Mouse (Mus musculus) midbrain, embryonic 11.5 days (tissue): ENCODE measurements around the gene Gm19345. TPM values are rescaled to one million over a fixed set of nuclear protein-coding genes. Genes with fewer than 3 reads are reported as not detected.

ENCODE experiments used
- ATAC-seq: fragments of 200-750 bp; cut with Nextera tagmentation; 2 replicates; pipeline ENCODE4 v1.8.0; 2017; ENCODE audit warnings: moderate TSS enrichment, moderate library complexity; ENCODE audit not compliant: low FRiP score
- DNase-seq: peaks from one replicate; pipeline ENCODE4 v3.0.0; 2015; ENCODE audit warnings: low spot score; ENCODE audit errors: missing footprints
- H3K27ac ChIP-seq: fragments of 300-500 bp; sonication (generic); 2 replicates; pipeline ENCODE4 v1.5.1; 2014; ENCODE audit warnings: low read depth, low read length
- H3K27me3 ChIP-seq: fragments of 300-500 bp; sonication (generic); 2 replicates; pipeline ENCODE4 v1.6.1; 2014; ENCODE audit warnings: mild to moderate bottlenecking, low read length, moderate library complexity, mixed read lengths; ENCODE audit not compliant: control insufficient read depth, insufficient read depth
- H3K36me3 ChIP-seq: fragments of 300-500 bp; sonication (generic); 2 replicates; pipeline ENCODE4 v1.6.1; 2014; ENCODE audit warnings: mild to moderate bottlenecking, low read length, moderate library complexity, mixed read lengths; ENCODE audit not compliant: control insufficient read depth, insufficient read depth
- H3K4me1 ChIP-seq: fragments of 300-500 bp; sonication (generic); 2 replicates; pipeline ENCODE4 v1.6.1; 2014; ENCODE audit warnings: low read length; ENCODE audit not compliant: control insufficient read depth, insufficient read depth
- H3K4me2 ChIP-seq: fragments of 300-500 bp; sonication (generic); 2 replicates; pipeline ENCODE4 v1.6.1; 2014; ENCODE audit warnings: mild to moderate bottlenecking, moderate library complexity
- H3K4me3 ChIP-seq: fragments of 300-500 bp; sonication (generic); 2 replicates; pipeline ENCODE4 v1.5.1; 2014; ENCODE audit warnings: low read depth, low read length
- H3K9ac ChIP-seq: fragments of 300-500 bp; sonication (generic); 2 replicates; pipeline ENCODE4 v1.6.1; 2014; ENCODE audit warnings: low read length
- H3K9me3 ChIP-seq: fragments of 300-500 bp; sonication (generic); 2 replicates; pipeline ENCODE4 v1.6.1; 2016; ENCODE audit warnings: low read length; ENCODE audit not compliant: control insufficient read depth
- WGBS: fragments of 180-500 bp; shearing (Covaris S2); extraction: QIAGEN DNeasy Blood & Tissue Kit; methylation state at CpG from one replicate; pipeline ENCODE4 v1.1.7; 2014; 5-methylcytosine and 5-hydroxymethylcytosine counted together
- polyA plus RNA-seq: library from polyadenylated mRNA; unstranded; fragments of >200 nt; fragmentation: Nextera tagmentation; extraction: Ambion mirVana; gene quantifications from 2 replicates; pipeline ENCODE4 v1.2.1, GENCODE M21; 2014

Gene Gm19345
- polyA plus RNA-seq = 0.22 TPM in 1 of 2 replicates, not detected in the other

- peak within 1 kb of the TSS; percentile 39 for H3K4me2 ChIP-seq
- H3K27me3 ChIP-seq = peaks cover 3% of the 10 kb centered on the region; the same call in 1 of the 2 replicates
- peak within 1 kb of the TSS; percentile 40; the same call in 1 of the 2 replicates for H3K9ac ChIP-seq
- peak within 1 kb of the TSS; percentile 12 for H3K4me3 ChIP-seq
- no peaks in the 10 kb centered on the region for H3K4me1 ChIP-seq
- 3% methylated on average over 33 of the region's 33 CpGs for WGBS
- H3K9me3 ChIP-seq = no peaks in the 10 kb centered on the region
- H3K36me3 ChIP-seq = no peaks in the 10 kb centered on the region
- DNase-seq (peak; percentile 86), ATAC-seq (peak; percentile 84)
- no peak within 1 kb of the TSS for H3K27ac ChIP-seq
Measured at GRCm38 (mm10) chr7:19851858-19852570, at the start of gene Gm19345. Gene Gm19345 (plus strand): TSS chr7:19852003.

DNA sequence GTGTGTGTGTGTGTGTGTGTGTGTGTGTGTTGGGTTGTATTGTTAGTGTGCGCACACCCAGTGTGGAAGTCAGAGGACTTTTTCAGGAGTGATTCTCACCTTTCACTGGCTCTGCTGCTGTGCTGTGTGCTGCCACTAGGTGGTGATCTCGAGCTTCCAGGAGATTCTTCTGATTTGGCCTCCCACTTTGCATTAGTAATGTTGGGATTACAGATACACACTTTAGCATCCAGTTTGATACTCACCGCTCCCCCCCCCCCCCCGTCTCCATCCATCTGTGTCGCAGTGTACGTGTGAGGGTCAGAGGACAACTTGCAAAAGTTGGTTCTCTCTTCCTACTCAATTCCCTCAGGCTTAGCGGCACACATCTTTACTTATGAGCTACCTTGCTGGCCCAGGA lies 48.8 kb upstream of the Gm19345 start:
- Histone ChIP-seq H3K27me3 (no peaks in the 10 kb centered on the region), H3K36me3 (no peaks in the 10 kb centered on the region), H3K4me1 (no peaks in the 10 kb centered on the region), H3K27ac (no peak overlapping the region), H3K9me3 (no peaks in the 10 kb centered on the region), H3K9ac (no peak overlapping the region), H3K4me2 (no peak overlapping the region), H3K4me3 (no peak overlapping the region)
- DNase-seq (peak; percentile 96), ATAC-seq (peak; percentile 35; the same call in 1 of the 2 replicates)
- WGBS = 25% methylated on average over 6 of the region's 7 CpGs

DNA sequence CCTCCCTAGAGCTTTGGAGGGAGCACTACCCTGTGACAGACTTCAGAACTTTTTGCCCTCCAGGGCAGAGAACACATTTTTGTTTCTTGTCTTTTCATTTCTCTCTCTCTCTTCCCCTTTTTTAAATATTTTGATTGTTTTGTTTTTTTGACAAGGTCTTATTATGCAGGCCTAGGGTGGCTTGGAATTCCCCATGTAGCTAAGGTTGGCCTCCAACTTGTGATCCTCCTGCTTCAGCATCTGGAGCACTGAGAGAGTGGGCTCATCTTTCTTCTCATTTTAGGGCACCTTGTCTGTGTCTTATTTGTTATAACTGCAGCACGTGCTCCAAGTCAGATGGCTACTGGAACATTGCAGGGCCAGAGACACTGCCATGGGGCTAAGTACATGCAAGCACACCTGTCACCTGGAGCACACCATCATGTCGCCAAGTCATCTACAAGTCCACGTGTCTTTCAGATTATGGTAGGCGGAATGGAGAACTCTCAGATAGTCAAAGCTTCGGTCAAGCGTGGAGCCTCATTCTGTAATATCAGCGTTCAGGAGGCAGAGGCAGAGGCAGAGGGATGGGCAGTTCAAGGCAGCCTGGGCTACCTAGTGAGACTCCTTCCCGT lies 45.3 kb upstream of the Gm19345 start:
- no peak overlapping the region for H3K4me2 ChIP-seq
- H3K9me3 ChIP-seq = no peaks in the 10 kb centered on the region
- ATAC-seq (no peak), DNase-seq (no peak)
- H3K4me1 ChIP-seq = peaks cover 4% of the 10 kb centered on the region
- H3K36me3 ChIP-seq = no peaks in the 10 kb centered on the region
- no peak overlapping the region for H3K9ac ChIP-seq
- H3K27ac ChIP-seq = no peak overlapping the region
- H3K4me3 ChIP-seq = no peak overlapping the region
- peaks cover 32% of the 10 kb centered on the region for H3K27me3 ChIP-seq
- WGBS = 84% methylated on average over 8 of the region's 8 CpGs

DNA sequence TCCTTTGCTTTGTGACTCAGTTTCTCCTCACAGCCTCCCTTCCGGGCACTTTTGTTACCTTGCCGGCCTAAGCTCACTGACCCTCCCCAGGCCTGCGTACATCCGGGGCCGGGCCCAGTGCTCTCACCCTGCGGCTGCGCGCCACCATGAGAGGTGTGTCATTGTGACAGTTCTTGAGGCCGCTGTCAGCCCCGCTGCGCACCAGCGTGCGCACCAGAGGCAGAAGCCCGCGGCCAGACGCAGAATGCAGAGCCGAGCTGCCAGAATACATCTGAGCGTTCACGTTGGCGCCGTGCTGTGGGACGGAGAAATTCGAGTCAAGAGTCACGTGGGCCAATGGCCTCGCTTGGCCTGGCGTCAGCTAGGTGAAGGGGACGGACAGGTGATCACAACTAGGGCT lies 42.4 kb upstream of the Gm19345 start:
- Histone ChIP-seq H3K9ac (no peak overlapping the region), H3K36me3 (no peaks in the 10 kb centered on the region), H3K27me3 (peaks cover 42% of the 10 kb centered on the region), H3K4me1 (peaks cover 4% of the 10 kb centered on the region), H3K4me3 (no peak overlapping the region), H3K9me3 (no peaks in the 10 kb centered on the region), H3K27ac (no peak overlapping the region), H3K4me2 (peak overlapping the region; percentile 12)
- DNase-seq (no peak), ATAC-seq (peak; percentile 67)
- 4% methylated on average over 27 of the region's 27 CpGs for WGBS

GRCm38 (mm10) chr7:19811114-19811513 lies 40.7 kb upstream of the Gm19345 start:
- Histone ChIP-seq H3K27ac (no peak overlapping the region), H3K4me1 (peaks cover 9% of the 10 kb centered on the region), H3K9me3 (no peaks in the 10 kb centered on the region), H3K36me3 (no peaks in the 10 kb centered on the region), H3K4me2 (peak overlapping the region; percentile 20; the same call in 1 of the 2 replicates), H3K27me3 (peaks cover 42% of the 10 kb centered on the region), H3K4me3 (no peak overlapping the region), H3K9ac (no peak overlapping the region)
- DNase-seq (no peak), ATAC-seq (peak; percentile 9; the same call in 1 of the 2 replicates)
- 3% methylated on average over 22 of the region's 22 CpGs for WGBS

GRCm38 (mm10) chr7:19813161-19813560 lies 38.6 kb upstream of the Gm19345 start:
- DNase-seq (no peak), ATAC-seq (no peak)
- Histone ChIP-seq H3K9ac (no peak overlapping the region), H3K27ac (no peak overlapping the region), H3K4me3 (no peak overlapping the region), H3K9me3 (no peaks in the 10 kb centered on the region), H3K4me2 (no peak overlapping the region), H3K36me3 (no peaks in the 10 kb centered on the region), H3K27me3 (peaks cover 42% of the 10 kb centered on the region), H3K4me1 (peaks cover 17% of the 10 kb centered on the region)
- WGBS = 90% methylated on average over 4 of the region's 4 CpGs

GRCm38 (mm10) chr7:19813579-19814122 lies 38.2 kb upstream of the Gm19345 start:
- peaks cover 39% of the 10 kb centered on the region for H3K27me3 ChIP-seq

DNA sequence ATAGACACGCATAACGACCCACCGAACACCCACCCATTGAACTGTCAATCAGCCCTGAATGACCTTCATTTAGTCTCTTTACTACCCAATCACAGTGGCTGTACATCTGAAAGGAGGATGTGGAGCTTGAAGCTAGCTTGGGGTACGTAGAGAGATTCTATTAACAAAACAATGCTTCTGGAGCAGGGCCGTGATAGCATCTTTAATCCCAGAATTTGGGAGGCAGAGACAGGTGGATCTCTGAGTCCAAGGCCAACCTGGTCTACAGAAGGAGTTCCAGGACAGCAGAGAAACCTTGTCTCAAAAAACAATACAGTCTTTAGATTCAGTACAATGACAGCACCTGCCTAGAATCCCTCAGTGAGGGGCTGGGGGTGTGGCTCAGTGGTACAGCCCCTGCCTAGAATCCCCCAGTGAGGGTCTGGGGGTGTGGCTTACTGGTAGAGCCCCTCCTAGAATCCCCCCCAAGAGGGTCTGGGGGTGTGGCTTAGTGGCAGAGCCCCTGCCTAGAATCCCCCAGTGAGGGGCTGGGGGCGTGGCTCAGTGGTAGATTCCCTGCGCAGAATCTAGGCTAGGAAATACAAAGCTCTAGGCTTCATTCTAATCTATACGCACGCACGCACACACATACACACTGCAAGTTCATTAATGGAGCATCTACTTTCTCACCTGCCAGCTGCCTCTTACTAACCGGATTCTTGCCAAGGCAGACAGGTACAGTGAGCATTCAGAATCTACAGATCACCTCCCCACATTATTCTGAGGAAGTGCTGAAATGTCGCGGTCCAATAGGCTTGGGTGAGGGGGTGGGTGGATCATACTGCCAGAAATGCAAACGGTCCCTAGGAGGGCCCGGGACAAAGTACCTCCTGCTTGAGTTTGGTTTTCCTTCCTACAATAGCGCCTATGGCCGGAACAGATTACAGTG lies 36.2 kb upstream of the Gm19345 start:
- ATAC-seq (peak; percentile 12), DNase-seq (no peak)
- H3K27ac ChIP-seq = no peak overlapping the region; the same call in 1 of the 2 replicates
- H3K9me3 ChIP-seq = no peaks in the 10 kb centered on the region; the same call in 1 of the 2 replicates
- 25% methylated on average over 17 of the region's 17 CpGs for WGBS
- peaks cover 21% of the 10 kb centered on the region for H3K27me3 ChIP-seq
- no peaks in the 10 kb centered on the region for H3K36me3 ChIP-seq
- peak overlapping the region; percentile 42; the same call in 1 of the 2 replicates for H3K9ac ChIP-seq
- H3K4me3 ChIP-seq = peak overlapping the region; percentile 34
- peak overlapping the region; percentile 58 for H3K4me2 ChIP-seq
- peaks cover 17% of the 10 kb centered on the region for H3K4me1 ChIP-seq

More at GRCm38 (mm10) chr7:19813579-19814122, 38.2 kb upstream of the Gm19345 start:
- no peaks in the 10 kb centered on the region for H3K9me3 ChIP-seq
- no peak overlapping the region for H3K4me2 ChIP-seq
- ATAC-seq = no peak
- H3K4me3 ChIP-seq = no peak overlapping the region
- DNase-seq = no peak
- H3K4me1 ChIP-seq = peaks cover 17% of the 10 kb centered on the region
- no peak overlapping the region for H3K9ac ChIP-seq
- WGBS = 85% methylated on average over 6 of the region's 6 CpGs
- no peaks in the 10 kb centered on the region for H3K36me3 ChIP-seq
- no peak overlapping the region for H3K27ac ChIP-seq
